Mouse (Mus musculus) cerebellum, adult 9-11 months (tissue): Measurements from ENCODE around the gene Olfr71.

Source experiments
- DNase-seq: peaks from one replicate; pipeline ENCODE4 v3.0.0; 2022

Olfr71 gene

GRCm38 (mm10) chr4:43711821-43712220 is 1.8 kb upstream of the Olfr71 start:
- DNase-seq = peak; percentile 73

- no peak for DNase-seq
Observed at GRCm38 (mm10) chr4:43705991-43706390, 4.1 kb downstream of the Olfr71 start.

- no peak for DNase-seq
Observed at GRCm38 (mm10) chr4:43703851-43704250, 6.2 kb downstream of the Olfr71 start.

- no peak for DNase-seq
Observed at GRCm38 (mm10) chr4:43703439-43703838, 6.6 kb downstream of the Olfr71 start.

GRCm38 (mm10) chr4:43700707-43701106 is 9.3 kb downstream of the Olfr71 start, which contains the start of gene Olfr70:
Gene Olfr70, minus strand, starts transcription at chr4:43700807.
- no peak for DNase-seq

GRCm38 (mm10) chr4:43696561-43696960 is 13.5 kb downstream of the Olfr71 start:
- peak; percentile 61 for DNase-seq

- no peak for DNase-seq
Observed at GRCm38 (mm10) chr4:43695249-43695671, 14.8 kb downstream of the Olfr71 start.

- DNase-seq = no peak
Observed at GRCm38 (mm10) chr4:43694439-43695248, 15.4 kb downstream of the Olfr71 start.

GRCm38 (mm10) chr4:43693806-43694241 is 16.2 kb downstream of the Olfr71 start:
- no peak for DNase-seq

- DNase-seq = no peak
Observed at GRCm38 (mm10) chr4:43691026-43691425, 19.0 kb downstream of the Olfr71 start.

GRCm38 (mm10) chr4:43690021-43690420 is 20.0 kb downstream of the Olfr71 start:
- DNase-seq = no peak

GRCm38 (mm10) chr4:43679416-43680043 is 30.5 kb downstream of the Olfr71 start:
- DNase-seq = no peak

- no peak for DNase-seq
Observed at GRCm38 (mm10) chr4:43678541-43678940, 31.5 kb downstream of the Olfr71 start.

GRCm38 (mm10) chr4:43675608-43676007 is 34.4 kb downstream of the Olfr71 start:
- no peak for DNase-seq

- DNase-seq = no peak
Observed at GRCm38 (mm10) chr4:43674974-43675373, 35.1 kb downstream of the Olfr71 start.

GRCm38 (mm10) chr4:43673703-43674102 is 36.4 kb downstream of the Olfr71 start:
- no peak for DNase-seq

- peak; percentile 87 for DNase-seq
Observed at GRCm38 (mm10) chr4:43672070-43672469, 38.0 kb downstream of the Olfr71 start.

GRCm38 (mm10) chr4:43669428-43669794 is 40.6 kb downstream of the Olfr71 start:
- peak; percentile 83 for DNase-seq

- DNase-seq = peak; percentile 94
Observed at GRCm38 (mm10) chr4:43668782-43669427, 41.1 kb downstream of the Olfr71 start, which contains the start of the genes Tmem8b and Fam221b. Gene Tmem8b, plus strand, starts transcription at chr4:43668971. Gene Fam221b, minus strand, starts transcription at chr4:43669145.

- no peak for DNase-seq
Observed at GRCm38 (mm10) chr4:43666412-43666811, 43.6 kb downstream of the Olfr71 start.

- peak; percentile 61 for DNase-seq
Observed at GRCm38 (mm10) chr4:43657146-43657545, 52.9 kb downstream of the Olfr71 start.

- peak; percentile 100 for DNase-seq
Observed at GRCm38 (mm10) chr4:43656339-43657109, 53.5 kb downstream of the Olfr71 start, which contains the start of gene Hint2. Gene Hint2, minus strand, starts transcription at chr4:43656466.
